Mouse (Mus musculus): ENCODE measurements at regions not wholly inside any gene's neighbourhood (a gene's known extent, or its start where the extent isn't known, plus 50 kb on each side); places are given as distances from the start of the nearest gene placed in this dataset.

GRCm38 (mm10) chr14:46536002-46536762 lies 145.7 kb upstream of the Bmp4 start:
- no peak for DNase-seq (ENCODE audit: low read depth in 1 of 2, low spot score in 2 of 2)
- Histone ChIP-seq H3K4me3 (ENCODE audit: extremely low read depth, insufficient read depth, insufficient read length) (no peak overlapping the region), H3K4me1 (ENCODE audit: control insufficient read depth, insufficient read depth, insufficient read length) (no peaks in the 10 kb centered on the region), H3K27me3 (ENCODE audit: control insufficient read depth, insufficient read depth, low read length) (no peaks in the 10 kb centered on the region), H3K36me3 (ENCODE audit: control insufficient read depth, insufficient read depth, low read length) (no peaks in the 10 kb centered on the region), H3K27ac (ENCODE audit: insufficient read depth, low read length) (no peak overlapping the region)
- no peak for TF ChIP-seq CTCF (IDR thresholded peaks at IDR 0.05; ENCODE audit: extremely low read depth, insufficient read depth, insufficient read length, insufficient replicate concordance)
- TF ChIP-seq POLR2A (IDR thresholded peaks at IDR 0.05; ENCODE audit: low read depth, low read length), result no peak
- WGBS, result 86% methylated on average over 10 of the region's 10 CpGs

- Histone ChIP-seq H3K27me3 (ENCODE audit: control insufficient read depth, insufficient read depth, low read length) (no peaks in the 10 kb centered on the region), H3K27ac (ENCODE audit: insufficient read depth, low read length) (no peak overlapping the region), H3K36me3 (ENCODE audit: control insufficient read depth, insufficient read depth, low read length) (no peaks in the 10 kb centered on the region), H3K4me1 (ENCODE audit: control insufficient read depth, insufficient read depth, insufficient read length) (no peaks in the 10 kb centered on the region), H3K4me3 (ENCODE audit: extremely low read depth, insufficient read depth, insufficient read length) (no peak overlapping the region)
- no peak for DNase-seq (ENCODE audit: low read depth in 1 of 2, low spot score in 2 of 2)
- TF ChIP-seq CTCF (IDR thresholded peaks at IDR 0.05; ENCODE audit: extremely low read depth, insufficient read depth, insufficient read length, insufficient replicate concordance), result no peak
- WGBS, result 68% methylated on average over 1 of the region's 1 CpGs
These were observed 142.2 kb upstream of the Bmp4 start for GRCm38 (mm10) chr14:46532697-46533096.

GRCm38 (mm10) chr14:46530452-46530851 lies 140.0 kb upstream of the Bmp4 start:
- Histone ChIP-seq H3K4me1 (ENCODE audit: control insufficient read depth, insufficient read depth, insufficient read length) (no peaks in the 10 kb centered on the region), H3K27me3 (ENCODE audit: control insufficient read depth, insufficient read depth, low read length) (no peaks in the 10 kb centered on the region), H3K27ac (ENCODE audit: insufficient read depth, low read length) (no peak overlapping the region), H3K36me3 (ENCODE audit: control insufficient read depth, insufficient read depth, low read length) (no peaks in the 10 kb centered on the region), H3K4me3 (ENCODE audit: extremely low read depth, insufficient read depth, insufficient read length) (no peak overlapping the region)
- DNase-seq (ENCODE audit: low read depth in 1 of 2, low spot score in 2 of 2), result no peak
- 75% methylated on average over 6 of the region's 6 CpGs for WGBS
- TF ChIP-seq CTCF (IDR thresholded peaks at IDR 0.05; ENCODE audit: extremely low read depth, insufficient read depth, insufficient read length, insufficient replicate concordance), result no peak
- no peak for TF ChIP-seq POLR2A (IDR thresholded peaks at IDR 0.05; ENCODE audit: low read depth, low read length)

- H3K27me3 ChIP-seq (ENCODE audit: control insufficient read depth, insufficient read depth, low read length), result no peaks in the 10 kb centered on the region
- H3K27ac ChIP-seq (ENCODE audit: insufficient read depth, low read length), result no peak overlapping the region
- no peak for TF ChIP-seq CTCF (IDR thresholded peaks at IDR 0.05; ENCODE audit: extremely low read depth, insufficient read depth, insufficient read length, insufficient replicate concordance)
- no peak for TF ChIP-seq POLR2A (IDR thresholded peaks at IDR 0.05; ENCODE audit: low read depth, low read length)
- H3K4me3 ChIP-seq (ENCODE audit: extremely low read depth, insufficient read depth, insufficient read length), result no peak overlapping the region
- no peak for DNase-seq (ENCODE audit: low read depth in 1 of 2, low spot score in 2 of 2)
- H3K4me1 ChIP-seq (ENCODE audit: control insufficient read depth, insufficient read depth, insufficient read length), result no peaks in the 10 kb centered on the region
- 83% methylated on average over 5 of the region's 5 CpGs for WGBS
- H3K36me3 ChIP-seq (ENCODE audit: control insufficient read depth, insufficient read depth, low read length), result no peaks in the 10 kb centered on the region
These were observed 138.7 kb upstream of the Bmp4 start for GRCm38 (mm10) chr14:46529086-46529715.

GRCm38 (mm10) chr14:46517258-46517657 lies 126.8 kb upstream of the Bmp4 start:
- Histone ChIP-seq H3K4me1 (ENCODE audit: control insufficient read depth, insufficient read depth, insufficient read length) (no peaks in the 10 kb centered on the region), H3K36me3 (ENCODE audit: control insufficient read depth, insufficient read depth, low read length) (no peaks in the 10 kb centered on the region), H3K27me3 (ENCODE audit: control insufficient read depth, insufficient read depth, low read length) (no peaks in the 10 kb centered on the region), H3K27ac (ENCODE audit: insufficient read depth, low read length) (no peak overlapping the region), H3K4me3 (ENCODE audit: extremely low read depth, insufficient read depth, insufficient read length) (no peak overlapping the region)
- 79% methylated on average over 4 of the region's 4 CpGs for WGBS
- TF ChIP-seq POLR2A (IDR thresholded peaks at IDR 0.05; ENCODE audit: low read depth, low read length) (no peak), CTCF (IDR thresholded peaks at IDR 0.05; ENCODE audit: extremely low read depth, insufficient read depth, insufficient read length, insufficient replicate concordance) (no peak)
- DNase-seq (ENCODE audit: low read depth in 1 of 2, low spot score in 2 of 2), result no peak

- H3K4me3 ChIP-seq (ENCODE audit: extremely low read depth, insufficient read depth, insufficient read length), result no peak overlapping the region
- no peaks in the 10 kb centered on the region for H3K4me1 ChIP-seq (ENCODE audit: control insufficient read depth, insufficient read depth, insufficient read length)
- H3K27me3 ChIP-seq (ENCODE audit: control insufficient read depth, insufficient read depth, low read length), result no peaks in the 10 kb centered on the region
- DNase-seq (ENCODE audit: low read depth in 1 of 2, low spot score in 2 of 2), result no peak
- WGBS, result 71% methylated on average over 3 of the region's 3 CpGs
- H3K36me3 ChIP-seq (ENCODE audit: control insufficient read depth, insufficient read depth, low read length), result no peaks in the 10 kb centered on the region
- no peak for TF ChIP-seq CTCF (IDR thresholded peaks at IDR 0.05; ENCODE audit: extremely low read depth, insufficient read depth, insufficient read length, insufficient replicate concordance)
- TF ChIP-seq POLR2A (IDR thresholded peaks at IDR 0.05; ENCODE audit: low read depth, low read length), result no peak
- H3K27ac ChIP-seq (ENCODE audit: insufficient read depth, low read length), result no peak overlapping the region
These were observed 125.8 kb upstream of the Bmp4 start for GRCm38 (mm10) chr14:46516285-46516684.

Data from spleen, adult 2 months (tissue).